Mouse (Mus musculus): ENCODE data around the gene Yod1. TPM values are rescaled to one million over a fixed set of nuclear protein-coding genes. Genes with fewer than 3 reads are reported as not detected.

Gene Yod1
- total and polyA plus RNA-seq, 2 experiments from 2014 or later: 9.8 to 21.0 TPM

DNA sequence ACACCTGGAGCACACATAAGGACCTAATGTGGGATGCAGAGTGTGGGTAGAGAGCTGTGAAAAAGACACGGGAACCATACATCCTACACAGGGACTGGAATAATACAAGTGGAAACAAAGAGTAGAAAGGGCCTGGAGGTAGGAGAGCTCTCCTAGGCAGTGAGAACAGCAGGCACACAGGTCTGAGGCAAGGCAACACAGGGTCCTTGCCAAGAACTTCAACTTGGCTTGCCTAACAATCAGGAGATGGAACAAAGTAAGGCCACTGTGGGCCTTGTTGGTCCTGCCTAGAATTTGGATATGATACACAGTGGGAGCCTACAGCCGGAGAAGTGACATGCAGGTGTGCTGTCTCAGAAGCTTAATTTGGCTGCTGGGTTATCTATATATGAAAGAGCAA, 52.8 kb downstream of the Yod1 start:
- Histone ChIP-seq H3K27ac (ENCODE audit: low read depth, low read length) (no peak overlapping the region), H3K4me2 (ENCODE audit: low read depth, low read length, poor library complexity, severe bottlenecking) (no peak overlapping the region), H3K27me3 (ENCODE audit: insufficient read depth, low read length) (no peaks in the 10 kb centered on the region), H3K4me3 (ENCODE audit: low read depth, low read length) (no peak overlapping the region), H3K4me1 (ENCODE audit: insufficient read depth, low read length) (no peaks in the 10 kb centered on the region), H3K36me3 (ENCODE audit: insufficient read depth, low read length) (no peaks in the 10 kb centered on the region), H3K9me3 (ENCODE audit: low read length) (no peaks in the 10 kb centered on the region), H3K9ac (replicated peaks; ENCODE audit: low read length, poor library complexity, severe bottlenecking) (no peak overlapping the region)
- DNase-seq (ENCODE audit: low spot score) (no peak), ATAC-seq (ENCODE audit: low FRiP score) (no peak)
- 88% methylated on average over 2 of the region's 2 CpGs for WGBS
- TF ChIP-seq CTCF (IDR thresholded peaks at IDR 0.05): no peak

DNA sequence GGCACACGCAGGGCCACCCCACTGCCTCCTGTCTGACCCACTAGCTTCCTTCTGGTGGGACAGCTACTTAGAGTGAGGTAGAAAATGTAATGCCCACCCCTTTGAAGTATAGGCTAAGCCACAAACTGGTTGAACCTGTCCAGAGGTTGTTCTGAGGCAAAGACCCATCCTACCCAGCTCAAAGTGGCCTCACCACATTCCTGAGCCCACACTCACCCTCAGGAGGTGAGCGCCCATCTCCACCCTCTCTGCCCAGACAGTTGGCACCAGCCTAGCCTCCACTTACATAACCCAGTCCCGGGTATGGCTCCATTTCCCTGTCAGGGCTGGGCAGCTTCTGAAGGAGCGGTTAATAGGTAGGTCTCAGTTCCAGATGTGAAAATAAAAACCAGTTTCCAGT, 53.4 kb downstream of the Yod1 start:
- Histone ChIP-seq H3K27me3 (ENCODE audit: insufficient read depth, low read length) (no peaks in the 10 kb centered on the region), H3K27ac (ENCODE audit: low read depth, low read length) (no peak overlapping the region), H3K9me3 (ENCODE audit: low read length) (no peaks in the 10 kb centered on the region), H3K4me3 (ENCODE audit: low read depth, low read length) (no peak overlapping the region), H3K36me3 (ENCODE audit: insufficient read depth, low read length) (no peaks in the 10 kb centered on the region), H3K4me1 (ENCODE audit: insufficient read depth, low read length) (no peaks in the 10 kb centered on the region), H3K4me2 (ENCODE audit: low read depth, low read length, poor library complexity, severe bottlenecking) (no peak overlapping the region), H3K9ac (replicated peaks; ENCODE audit: low read length, poor library complexity, severe bottlenecking) (no peak overlapping the region)
- WGBS: 86% methylated on average over 4 of the region's 4 CpGs
- DNase-seq (ENCODE audit: low spot score) (no peak), ATAC-seq (ENCODE audit: low FRiP score) (no peak)
- no peak for TF ChIP-seq CTCF (IDR thresholded peaks at IDR 0.05)

DNA sequence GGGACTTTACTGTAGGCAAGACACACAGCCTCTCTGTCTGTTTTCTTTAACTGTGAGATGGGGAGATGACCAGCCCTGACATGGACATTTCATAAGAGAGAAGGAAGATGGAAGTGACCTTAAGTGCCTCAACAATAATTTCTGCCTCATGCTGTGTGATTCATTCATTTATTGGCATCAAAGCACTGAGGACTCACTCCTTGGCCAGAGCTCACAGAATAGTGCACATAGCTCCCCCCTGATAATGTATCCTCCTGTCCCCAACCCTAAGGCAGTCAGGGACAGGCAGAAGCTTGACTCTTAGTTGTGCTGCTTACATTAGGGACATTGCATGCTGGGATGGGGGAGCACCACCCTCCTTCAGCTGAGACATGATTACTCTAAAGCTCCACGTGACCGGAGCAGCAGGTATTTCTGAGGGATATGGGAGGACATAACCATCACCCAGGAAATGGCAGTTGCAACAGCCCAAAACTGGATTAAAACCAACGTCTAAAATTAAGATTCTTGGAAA, 53.9 kb downstream of the Yod1 start:
- ATAC-seq (ENCODE audit: low FRiP score): no peak
- WGBS: 76% methylated on average over 3 of the region's 3 CpGs
- no peak overlapping the region for H3K27ac ChIP-seq (ENCODE audit: low read depth, low read length)

More for the DNA sequence above, 53.9 kb downstream of the Yod1 start:
- Histone ChIP-seq H3K9me3 (ENCODE audit: low read length) (no peaks in the 10 kb centered on the region), H3K4me3 (ENCODE audit: low read depth, low read length) (no peak overlapping the region), H3K4me1 (ENCODE audit: insufficient read depth, low read length) (no peaks in the 10 kb centered on the region), H3K36me3 (ENCODE audit: insufficient read depth, low read length) (no peaks in the 10 kb centered on the region), H3K4me2 (ENCODE audit: low read depth, low read length, poor library complexity, severe bottlenecking) (no peak overlapping the region), H3K27me3 (ENCODE audit: insufficient read depth, low read length) (no peaks in the 10 kb centered on the region), H3K9ac (replicated peaks; ENCODE audit: low read length, poor library complexity, severe bottlenecking) (no peak overlapping the region)
- no peak for DNase-seq (ENCODE audit: low spot score)
- TF ChIP-seq CTCF (IDR thresholded peaks at IDR 0.05): no peak

Other genes starting within 250 kb of the Yod1 start
- gene Zp3r, start 87.7 kb upstream of the Yod1 start, total RNA-seq (2014; rRNA removed): not detected in 2 replicates
- gene Zp3r, start 87.7 kb upstream of the Yod1 start, polyA plus RNA-seq (2015; fragmentation: Nextera tagmentation; extraction: Ambion mirVana): not detected in 2 replicates
- gene C4bp, start 55.7 kb upstream of the Yod1 start, total RNA-seq (2014; rRNA removed): 0.05 and 0.93 TPM in 2 replicates
- 0.05 and 0.11 TPM in 2 replicates for gene C4bp, start 55.7 kb upstream of the Yod1 start, polyA plus RNA-seq (2015; fragmentation: Nextera tagmentation; extraction: Ambion mirVana)
- gene Gm29427, start 1.5 kb upstream of the Yod1 start, total RNA-seq (2014; rRNA removed): not detected in 2 replicates
- gene Gm29427, start 1.5 kb upstream of the Yod1 start, polyA plus RNA-seq (2015; fragmentation: Nextera tagmentation; extraction: Ambion mirVana): not detected in 2 replicates
- 26.6 and 41.0 TPM in 2 replicates for gene Pfkfb2, start 11.9 kb downstream of the Yod1 start, total RNA-seq (2014; rRNA removed)
- gene Pfkfb2, start 11.9 kb downstream of the Yod1 start, polyA plus RNA-seq (2015; fragmentation: Nextera tagmentation; extraction: Ambion mirVana): 16.9 and 17.2 TPM in 2 replicates
- gene AA986860, start 14.6 kb downstream of the Yod1 start, total RNA-seq (2014; rRNA removed): 0.71 and 0.99 TPM in 2 replicates
- 0.42 TPM in 2 replicates for gene AA986860, start 14.6 kb downstream of the Yod1 start, polyA plus RNA-seq (2015; fragmentation: Nextera tagmentation; extraction: Ambion mirVana)
- not detected in 2 replicates for gene Fcamr, start 83.6 kb downstream of the Yod1 start, total RNA-seq (2014; rRNA removed)
- not detected in 2 replicates for gene Fcamr, start 83.6 kb downstream of the Yod1 start, polyA plus RNA-seq (2015; fragmentation: Nextera tagmentation; extraction: Ambion mirVana)
- gene Pigr, start 109.4 kb downstream of the Yod1 start, total RNA-seq (2014; rRNA removed): not detected in 2 replicates
- not detected in 2 replicates for gene Pigr, start 109.4 kb downstream of the Yod1 start, polyA plus RNA-seq (2015; fragmentation: Nextera tagmentation; extraction: Ambion mirVana)
- gene Fcmr, start 148.3 kb downstream of the Yod1 start, total RNA-seq (2014; rRNA removed): 0.16 TPM in 1 of 2 replicates, not detected in the other
- 1.7 and 2.3 TPM in 2 replicates for gene Fcmr, start 148.3 kb downstream of the Yod1 start, polyA plus RNA-seq (2015; fragmentation: Nextera tagmentation; extraction: Ambion mirVana)
- gene Il24, start 170.1 kb downstream of the Yod1 start, total RNA-seq (2014; rRNA removed): not detected in 2 replicates
- not detected in 2 replicates for gene Il24, start 170.1 kb downstream of the Yod1 start, polyA plus RNA-seq (2015; fragmentation: Nextera tagmentation; extraction: Ambion mirVana)
- not detected in 2 replicates for gene Il20, start 194.1 kb downstream of the Yod1 start, total RNA-seq (2014; rRNA removed)
- gene Il20, start 194.1 kb downstream of the Yod1 start, polyA plus RNA-seq (2015; fragmentation: Nextera tagmentation; extraction: Ambion mirVana): not detected in 2 replicates
- gene Il19, start 222.8 kb downstream of the Yod1 start, total RNA-seq (2014; rRNA removed): not detected in 2 replicates
- gene Il19, start 222.8 kb downstream of the Yod1 start, polyA plus RNA-seq (2015; fragmentation: Nextera tagmentation; extraction: Ambion mirVana): 0.27 TPM in 1 of 2 replicates, not detected in the other